Mouse (Mus musculus): ENCODE measurements around the gene Slc22a15. TPM values are rescaled to one million over a fixed set of nuclear protein-coding genes. Genes with fewer than 3 reads are reported as not detected.

The Slc22a15 gene
- total and polyA plus RNA-seq, 2 experiments from 2014 or later: 5.7 to 12.5 TPM

DNA sequence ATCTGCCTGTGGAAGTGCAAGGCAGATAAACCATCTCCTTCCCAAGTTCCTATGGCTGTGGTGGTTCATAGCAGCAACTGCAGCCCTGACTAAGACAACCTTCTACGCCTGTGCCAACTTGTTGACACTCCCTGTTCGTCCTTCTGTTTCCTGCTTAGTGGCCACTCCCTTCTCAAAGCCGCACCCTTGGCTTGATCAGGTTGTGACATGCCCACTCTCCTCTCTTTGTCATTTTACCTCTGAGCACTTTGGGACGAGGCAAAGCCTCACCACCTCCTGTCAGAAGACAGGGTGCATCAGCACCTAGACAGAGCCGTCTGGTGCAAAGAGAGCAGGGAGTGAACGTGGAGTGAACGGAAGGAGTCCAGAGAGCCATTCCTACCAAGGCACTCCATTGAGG, 14.9 kb upstream of the Slc22a15 start:
- Histone ChIP-seq H3K9me3 (ENCODE audit: low read length) (no peaks in the 10 kb centered on the region), H3K4me3 (ENCODE audit: low read length) (no peak overlapping the region), H3K27ac (no peak overlapping the region), H3K9ac (replicated peaks; ENCODE audit: low read length) (no peak overlapping the region), H3K4me2 (ENCODE audit: low read depth, low read length) (no peak overlapping the region), H3K36me3 (ENCODE audit: insufficient read depth, low read length) (no peaks in the 10 kb centered on the region), H3K27me3 (ENCODE audit: insufficient read depth, low read length) (no peaks in the 10 kb centered on the region), H3K4me1 (ENCODE audit: insufficient read depth, low read length) (no peaks in the 10 kb centered on the region)
- ATAC-seq (no peak), DNase-seq (ENCODE audit: low spot score) (no peak)
- TF ChIP-seq CTCF (IDR thresholded peaks at IDR 0.05; ENCODE audit: low read depth): no peak
- 81% methylated on average over 7 of the region's 7 CpGs for WGBS

DNA sequence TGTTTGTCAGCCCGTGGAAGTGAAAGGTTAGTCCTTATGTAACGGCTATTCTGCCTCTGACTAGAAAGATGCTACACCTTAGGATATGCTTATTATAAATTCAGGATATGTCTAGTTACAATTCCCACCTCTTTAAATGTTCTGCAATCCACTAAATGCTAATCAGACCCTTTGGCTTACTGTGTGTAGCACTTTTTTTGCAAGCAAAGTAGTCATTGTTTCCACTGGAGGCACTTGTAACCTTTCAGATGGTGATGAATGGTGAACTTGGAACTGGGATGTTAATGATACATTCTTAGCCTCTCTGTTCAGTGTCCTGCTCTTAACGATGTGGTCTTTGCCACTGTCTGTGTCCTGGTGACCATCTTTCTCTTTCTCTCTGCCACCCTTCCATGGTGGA, 12.1 kb upstream of the Slc22a15 start:
- H3K9me3 ChIP-seq (ENCODE audit: low read length): no peaks in the 10 kb centered on the region
- H3K9ac ChIP-seq (replicated peaks; ENCODE audit: low read length): no peak overlapping the region
- ATAC-seq (no peak), DNase-seq (ENCODE audit: low spot score) (no peak)
- H3K36me3 ChIP-seq (ENCODE audit: insufficient read depth, low read length): no peaks in the 10 kb centered on the region
- H3K4me3 ChIP-seq (ENCODE audit: low read length): no peak overlapping the region
- no peaks in the 10 kb centered on the region for H3K4me1 ChIP-seq (ENCODE audit: insufficient read depth, low read length)
- no peak overlapping the region for H3K4me2 ChIP-seq (ENCODE audit: low read depth, low read length)
- H3K27me3 ChIP-seq (ENCODE audit: insufficient read depth, low read length): no peaks in the 10 kb centered on the region
- TF ChIP-seq CTCF (IDR thresholded peaks at IDR 0.05; ENCODE audit: low read depth): no peak
- H3K27ac ChIP-seq: no peak overlapping the region
- 53% methylated on average over 3 of the region's 3 CpGs for WGBS

DNA sequence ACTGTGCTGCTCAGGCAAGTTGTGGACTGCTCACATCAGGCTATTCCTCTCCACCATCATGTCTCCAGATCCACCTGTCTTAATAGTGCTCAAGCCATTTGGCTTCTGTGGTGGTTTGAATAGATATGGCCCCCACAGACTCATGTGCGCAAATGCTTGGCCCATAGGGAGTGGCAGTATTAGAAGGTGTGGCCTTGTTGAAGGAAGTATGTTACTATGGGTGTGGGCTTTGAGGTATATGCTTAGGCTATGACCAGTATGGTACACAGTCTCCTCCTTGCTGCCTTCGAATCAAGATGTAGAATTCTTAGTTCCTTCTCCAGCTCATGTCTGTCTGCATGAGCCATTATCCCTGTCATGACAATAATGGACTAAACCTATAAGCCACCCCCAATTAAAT, 9.6 kb upstream of the Slc22a15 start:
- peak; percentile 29; the same call in 1 of the 2 replicates for ATAC-seq
- TF ChIP-seq CTCF (IDR thresholded peaks at IDR 0.05; ENCODE audit: low read depth): no peak
- DNase-seq (ENCODE audit: low spot score): no peak
- Histone ChIP-seq H3K4me3 (ENCODE audit: low read length) (no peak overlapping the region), H3K27me3 (ENCODE audit: insufficient read depth, low read length) (no peaks in the 10 kb centered on the region), H3K4me2 (ENCODE audit: low read depth, low read length) (no peak overlapping the region), H3K27ac (no peak overlapping the region), H3K4me1 (ENCODE audit: insufficient read depth, low read length) (no peaks in the 10 kb centered on the region), H3K36me3 (ENCODE audit: insufficient read depth, low read length) (no peaks in the 10 kb centered on the region), H3K9me3 (ENCODE audit: low read length) (no peaks in the 10 kb centered on the region), H3K9ac (replicated peaks; ENCODE audit: low read length) (no peak overlapping the region)
- WGBS: 96% methylated on average over 2 of the region's 2 CpGs

DNA sequence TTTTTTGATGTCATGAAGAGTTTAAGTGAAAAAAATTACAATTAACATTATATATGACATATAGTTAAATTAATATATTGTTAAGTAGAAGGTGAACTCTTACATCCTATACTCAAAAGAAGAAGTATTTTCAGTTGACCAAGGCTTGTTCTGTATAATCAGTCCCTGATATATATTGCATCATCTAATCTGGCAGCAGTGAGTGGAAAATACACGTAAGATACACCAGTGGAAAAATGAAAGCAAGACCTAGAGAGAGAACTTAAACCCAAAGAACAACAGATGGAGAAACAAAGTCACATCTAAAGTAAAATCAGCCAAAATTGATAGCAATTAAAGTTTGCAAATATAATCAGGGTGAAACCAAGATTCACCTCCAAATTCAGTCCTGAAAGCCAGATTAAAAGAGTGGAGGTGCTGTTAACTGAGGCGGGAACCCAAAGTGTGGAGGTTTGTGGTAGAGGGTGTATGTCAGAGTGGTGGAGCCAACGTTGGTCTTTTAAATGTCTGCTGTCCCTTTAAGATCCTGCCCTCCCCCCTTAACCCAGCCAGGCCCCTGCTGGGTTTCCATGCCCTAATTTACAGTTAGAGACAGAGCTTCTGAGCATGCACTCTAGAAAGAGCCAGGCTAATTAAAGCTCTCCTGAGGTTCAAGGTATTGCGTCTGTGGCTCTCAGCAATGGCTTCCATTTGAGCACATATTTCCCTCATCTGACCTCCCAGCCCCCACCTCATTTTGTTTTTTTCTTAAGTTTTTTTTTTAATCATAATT, 5.0 kb upstream of the Slc22a15 start:
- no peak overlapping the region for H3K4me3 ChIP-seq (ENCODE audit: low read length)
- H3K4me1 ChIP-seq (ENCODE audit: insufficient read depth, low read length): peaks cover 5% of the 10 kb centered on the region; the same call in 1 of the 2 replicates
- no peaks in the 10 kb centered on the region for H3K36me3 ChIP-seq (ENCODE audit: insufficient read depth, low read length)
- H3K27me3 ChIP-seq (ENCODE audit: insufficient read depth, low read length): no peaks in the 10 kb centered on the region
- no peak overlapping the region for H3K9ac ChIP-seq (replicated peaks; ENCODE audit: low read length)
- 42% methylated on average over 4 of the region's 4 CpGs for WGBS
- peak; percentile 58 for DNase-seq (ENCODE audit: low spot score)
- H3K4me2 ChIP-seq (ENCODE audit: low read depth, low read length): no peak overlapping the region
- no peaks in the 10 kb centered on the region for H3K9me3 ChIP-seq (ENCODE audit: low read length)
- H3K27ac ChIP-seq: no peak overlapping the region
- no peak for ATAC-seq
- no peak for TF ChIP-seq CTCF (IDR thresholded peaks at IDR 0.05; ENCODE audit: low read depth)

DNA sequence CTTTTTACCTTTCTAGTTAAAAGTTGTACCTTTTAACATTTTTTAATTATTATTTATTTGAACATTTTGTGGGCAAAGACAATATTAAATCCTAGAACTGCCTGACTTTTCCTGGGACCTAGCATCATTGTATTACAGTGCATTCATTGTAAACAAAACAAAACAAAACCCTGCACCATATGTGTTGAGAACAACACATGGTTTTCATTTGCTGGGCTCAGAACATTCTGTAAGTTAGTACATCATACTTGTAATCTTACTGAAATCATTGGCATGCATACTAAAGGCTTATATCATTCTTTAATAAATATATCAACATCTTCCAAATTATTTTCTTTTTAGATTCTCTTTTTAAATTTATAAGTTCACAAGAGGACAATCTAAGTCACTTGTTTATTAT, 2.4 kb upstream of the Slc22a15 start:
- Histone ChIP-seq H3K4me1 (ENCODE audit: insufficient read depth, low read length) (peaks cover 19% of the 10 kb centered on the region), H3K4me2 (ENCODE audit: low read depth, low read length) (no peak overlapping the region), H3K27ac (no peak overlapping the region), H3K27me3 (ENCODE audit: insufficient read depth, low read length) (no peaks in the 10 kb centered on the region), H3K36me3 (ENCODE audit: insufficient read depth, low read length) (no peaks in the 10 kb centered on the region), H3K4me3 (ENCODE audit: low read length) (no peak overlapping the region), H3K9me3 (ENCODE audit: low read length) (no peaks in the 10 kb centered on the region), H3K9ac (replicated peaks; ENCODE audit: low read length) (no peak overlapping the region)
- no peak for ATAC-seq
- TF ChIP-seq CTCF (IDR thresholded peaks at IDR 0.05; ENCODE audit: low read depth): no peak
- no peak for DNase-seq (ENCODE audit: low spot score)

DNA sequence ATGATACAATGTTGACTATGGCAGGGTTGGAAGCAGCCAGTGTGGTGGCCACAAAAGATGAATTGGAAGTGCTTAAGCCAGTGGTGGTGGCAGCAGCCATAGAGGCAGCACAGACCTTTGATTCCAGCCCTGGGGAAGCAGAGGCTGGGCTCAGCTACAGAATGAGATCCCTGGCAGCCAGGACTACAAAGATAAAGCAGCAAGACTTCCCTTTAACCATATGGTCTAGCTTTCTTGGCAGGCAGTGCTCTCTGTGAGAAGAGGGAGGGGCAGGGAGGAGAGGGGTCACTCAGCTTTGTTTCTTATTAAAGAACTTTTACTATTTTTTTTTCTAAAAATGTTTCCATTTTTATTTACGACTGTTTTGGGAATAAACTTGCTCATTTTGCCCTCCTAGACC, 1.4 kb upstream of the Slc22a15 start:
- H3K9ac ChIP-seq (replicated peaks; ENCODE audit: low read length): no peak overlapping the region
- H3K27ac ChIP-seq: no peak overlapping the region
- no peak for TF ChIP-seq CTCF (IDR thresholded peaks at IDR 0.05; ENCODE audit: low read depth)
- H3K36me3 ChIP-seq (ENCODE audit: insufficient read depth, low read length): no peaks in the 10 kb centered on the region
- no peak overlapping the region for H3K4me3 ChIP-seq (ENCODE audit: low read length)
- H3K9me3 ChIP-seq (ENCODE audit: low read length): no peaks in the 10 kb centered on the region
- peaks cover 19% of the 10 kb centered on the region for H3K4me1 ChIP-seq (ENCODE audit: insufficient read depth, low read length)
- H3K27me3 ChIP-seq (ENCODE audit: insufficient read depth, low read length): no peaks in the 10 kb centered on the region
- DNase-seq (ENCODE audit: low spot score) (peak; percentile 74), ATAC-seq (0 out of 2 replicates have a peak, but pooled peaks have one; percentile 11)
- WGBS: 50% methylated on average over 1 of the region's 1 CpGs
- H3K4me2 ChIP-seq (ENCODE audit: low read depth, low read length): no peak overlapping the region

DNA sequence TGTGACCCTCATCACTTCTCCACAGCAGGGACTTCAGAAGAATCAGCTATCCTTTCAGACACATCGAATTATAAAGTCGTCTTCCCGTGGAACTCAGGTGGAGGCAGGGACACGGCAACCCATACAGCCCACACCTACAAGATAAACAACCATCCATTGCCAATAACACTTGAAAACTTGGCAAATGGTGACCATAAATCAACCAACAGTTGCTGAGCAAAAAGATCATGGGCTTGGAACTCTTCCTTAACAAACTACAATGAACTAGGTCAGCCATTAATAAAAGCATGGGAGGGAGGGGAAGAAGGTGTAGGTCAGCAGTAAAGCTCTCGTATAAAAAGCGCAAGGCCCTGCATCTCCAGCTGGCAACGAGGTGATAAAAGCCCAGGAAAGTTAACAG, 1.9 kb downstream of the Slc22a15 start:
- Histone ChIP-seq H3K27me3 (ENCODE audit: insufficient read depth, low read length) (no peaks in the 10 kb centered on the region), H3K36me3 (ENCODE audit: insufficient read depth, low read length) (no peaks in the 10 kb centered on the region), H3K4me1 (ENCODE audit: insufficient read depth, low read length) (peaks cover 19% of the 10 kb centered on the region), H3K27ac (no peak overlapping the region), H3K9ac (replicated peaks; ENCODE audit: low read length) (no peak overlapping the region), H3K4me2 (ENCODE audit: low read depth, low read length) (peak overlapping the region; percentile 79), H3K9me3 (ENCODE audit: low read length) (no peaks in the 10 kb centered on the region), H3K4me3 (ENCODE audit: low read length) (no peak overlapping the region)
- DNase-seq (ENCODE audit: low spot score): no peak
- no peak for ATAC-seq
- TF ChIP-seq CTCF (IDR thresholded peaks at IDR 0.05; ENCODE audit: low read depth): no peak
- WGBS: 80% methylated on average over 7 of the region's 7 CpGs
